Mouse (Mus musculus) right cerebral cortex, postnatal 4 days (tissue): Measurements from ENCODE around the gene Smyd1.

ENCODE experiments used
- DNase-seq: peaks from one replicate; pipeline ENCODE4 v3.0.0-alpha.2; 2022

Gene Smyd1

DNA sequence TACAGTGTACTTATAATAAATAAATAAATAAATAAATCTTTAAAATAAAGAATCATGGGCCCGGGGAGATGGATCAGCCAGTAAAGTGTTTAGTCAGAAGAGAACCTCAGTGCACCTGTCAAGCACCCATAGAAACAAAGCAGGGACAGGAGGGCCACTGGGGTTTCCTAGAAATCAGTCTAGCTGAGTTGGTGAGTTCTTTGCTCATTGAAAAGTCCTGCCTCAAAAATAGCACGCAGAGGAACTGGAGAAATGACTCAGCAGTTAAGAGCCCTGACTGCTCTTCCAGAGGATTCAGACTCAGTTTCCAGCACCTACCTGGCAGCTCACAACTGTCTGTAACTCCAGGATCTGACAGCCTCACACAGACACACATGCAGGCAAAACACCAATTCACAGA is 63.5 kb downstream of the Smyd1 start:
- no peak for DNase-seq

DNA sequence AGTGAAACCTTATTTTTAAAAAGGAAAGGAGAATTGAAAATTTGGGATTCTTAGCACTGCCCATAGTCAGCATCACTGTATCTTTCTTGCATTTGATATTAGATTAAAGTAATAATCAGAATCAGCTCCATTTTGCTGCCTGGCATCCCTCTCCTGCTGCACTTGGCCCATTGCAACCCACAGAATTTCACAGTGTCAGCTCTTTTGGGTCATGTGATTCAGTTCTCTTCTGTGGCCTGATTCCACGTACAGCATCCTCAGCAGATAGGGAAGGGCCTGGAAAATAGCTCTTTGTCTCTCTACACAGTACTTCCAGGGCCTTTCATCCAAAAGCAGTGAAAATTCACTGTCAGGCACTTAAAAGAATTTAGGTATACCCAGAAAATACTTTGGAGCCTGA is 64.7 kb downstream of the Smyd1 start:
- DNase-seq, result no peak

DNA sequence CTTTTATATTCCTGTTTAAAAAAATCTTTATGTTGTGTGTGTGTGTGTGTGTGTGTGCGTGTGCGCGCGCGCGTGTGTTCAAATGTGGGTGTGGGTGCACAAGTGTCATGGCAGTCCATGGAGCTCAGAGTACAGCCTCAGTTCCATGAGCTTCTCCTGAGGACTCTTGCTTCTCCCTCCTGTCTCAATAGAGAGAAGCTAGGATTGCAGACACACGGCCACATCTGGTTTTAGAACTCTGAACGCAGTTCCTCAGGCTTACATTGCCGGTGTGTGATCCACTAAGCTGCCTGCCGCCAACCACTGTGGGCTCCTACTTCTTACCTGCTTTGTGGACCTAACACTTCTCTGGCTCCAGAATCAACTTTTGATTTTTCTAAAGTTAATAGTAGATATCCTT is 65.9 kb downstream of the Smyd1 start:
- no peak for DNase-seq

DNA sequence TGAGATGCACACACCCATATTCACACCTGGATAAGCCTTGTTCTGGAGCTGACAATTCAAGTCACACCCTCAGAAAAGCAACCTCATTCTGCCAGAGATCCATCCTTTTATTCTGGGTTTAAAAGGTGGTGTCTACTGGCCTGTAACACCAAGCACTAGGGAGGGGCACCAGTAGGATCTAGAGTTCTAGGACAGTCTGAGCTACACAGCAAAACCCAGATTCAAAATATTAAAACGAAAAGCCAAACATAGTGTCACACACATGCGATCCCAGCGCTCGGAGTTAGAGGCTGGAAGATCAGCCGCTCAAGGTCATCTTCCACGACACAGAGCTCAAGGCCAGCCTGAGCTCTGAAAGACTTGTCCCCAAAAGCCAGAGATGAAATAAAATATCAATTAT is 67.6 kb downstream of the Smyd1 start:
- DNase-seq, result no peak

DNA sequence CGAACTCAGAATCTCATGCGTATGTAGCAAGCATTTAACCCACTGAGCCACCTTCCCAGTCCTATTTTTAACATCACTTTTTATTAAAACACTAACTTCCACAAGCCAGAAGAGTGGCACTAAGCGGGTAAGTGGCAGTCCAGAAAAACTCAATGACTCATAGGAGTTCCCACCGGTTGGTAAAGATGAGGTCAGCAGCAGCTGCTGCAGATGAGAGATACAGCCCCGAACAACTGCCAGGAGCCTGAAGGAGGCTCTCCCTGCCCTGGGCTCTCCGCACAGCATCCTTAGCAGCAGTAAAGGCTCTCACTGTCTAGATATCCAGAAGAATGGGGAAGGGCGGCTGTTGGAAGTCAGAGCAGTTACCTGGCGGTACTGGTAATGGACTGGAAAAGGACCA is 71.1 kb downstream of the Smyd1 start:
- no peak for DNase-seq

DNA sequence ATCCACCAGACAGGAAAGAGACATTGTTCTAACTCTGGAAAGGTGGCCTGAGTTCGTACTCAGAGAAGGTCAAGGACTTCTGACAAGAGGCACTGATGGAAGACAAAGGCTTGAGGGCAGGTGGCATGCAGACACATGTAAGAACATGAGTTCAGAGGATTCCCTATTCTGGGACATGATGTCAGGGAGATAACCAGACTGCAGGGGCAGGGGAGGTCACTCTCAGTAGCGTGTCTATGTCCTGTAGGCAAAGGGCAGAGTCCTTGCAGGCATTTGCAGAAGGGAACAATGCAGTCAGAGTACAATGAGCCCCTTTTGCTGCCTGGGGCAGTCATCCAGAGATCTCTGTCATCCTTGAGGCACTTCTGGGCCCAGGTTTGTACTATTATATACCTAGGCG is 72.4 kb downstream of the Smyd1 start:
- DNase-seq, result no peak

DNA sequence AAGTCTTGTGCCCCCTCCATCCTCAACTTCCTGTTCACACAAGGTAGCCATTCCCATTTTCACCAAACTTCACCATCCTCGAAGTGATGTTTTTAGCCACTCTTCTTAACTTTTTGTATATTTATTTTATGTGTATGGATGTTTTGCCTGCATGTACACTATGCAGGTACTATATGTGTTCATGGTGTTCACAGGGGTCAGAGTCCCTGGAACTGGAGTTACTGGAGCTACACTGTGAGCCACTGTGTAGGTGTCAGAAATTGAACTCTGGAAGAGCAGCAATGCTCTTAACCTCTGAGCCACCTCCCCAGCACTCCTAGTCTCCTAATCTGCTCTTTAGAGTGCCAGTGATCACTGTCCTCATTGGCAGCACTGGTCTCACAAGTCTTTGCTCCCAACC is 73.6 kb downstream of the Smyd1 start:
- no peak for DNase-seq

DNA sequence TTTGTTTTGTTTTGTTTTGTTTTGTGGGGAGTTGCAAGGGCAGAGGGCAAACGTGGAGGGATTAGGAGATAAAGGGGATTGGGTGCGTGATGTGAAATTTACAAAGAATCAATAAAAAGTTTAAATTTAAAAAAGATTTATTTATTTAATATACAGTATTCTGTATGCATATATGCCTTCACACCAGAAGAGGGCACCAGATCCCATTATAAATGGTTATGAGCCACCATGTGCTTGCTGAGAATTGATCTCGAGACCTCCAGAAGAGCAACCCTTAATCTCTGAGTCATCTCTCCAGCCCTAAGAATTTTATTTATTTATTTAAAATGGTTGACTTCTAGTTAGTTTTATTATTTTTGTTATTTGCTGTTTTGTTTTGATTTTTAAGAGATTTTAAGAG is 78.8 kb downstream of the Smyd1 start:
- no peak for DNase-seq

DNA sequence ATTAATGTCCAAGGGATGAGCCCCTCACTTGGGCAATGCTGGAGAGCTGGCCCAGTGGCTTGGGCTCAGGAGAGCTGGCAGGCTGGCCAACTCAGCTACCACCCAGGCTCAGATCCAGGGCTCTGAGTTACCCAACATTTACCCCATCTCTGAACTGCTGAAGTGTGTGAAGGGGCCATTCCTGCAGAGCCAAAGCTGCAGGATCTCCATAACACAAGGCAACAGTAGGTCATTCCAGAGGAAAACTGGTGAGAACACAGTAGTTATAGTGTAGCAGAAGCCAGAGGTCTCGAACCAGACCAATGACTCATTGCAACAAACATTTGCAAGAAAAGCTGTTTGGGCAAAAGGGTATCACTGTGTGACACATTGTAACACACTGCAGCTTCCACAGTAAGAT is 79.2 kb downstream of the Smyd1 start:
- DNase-seq, result no peak

DNA sequence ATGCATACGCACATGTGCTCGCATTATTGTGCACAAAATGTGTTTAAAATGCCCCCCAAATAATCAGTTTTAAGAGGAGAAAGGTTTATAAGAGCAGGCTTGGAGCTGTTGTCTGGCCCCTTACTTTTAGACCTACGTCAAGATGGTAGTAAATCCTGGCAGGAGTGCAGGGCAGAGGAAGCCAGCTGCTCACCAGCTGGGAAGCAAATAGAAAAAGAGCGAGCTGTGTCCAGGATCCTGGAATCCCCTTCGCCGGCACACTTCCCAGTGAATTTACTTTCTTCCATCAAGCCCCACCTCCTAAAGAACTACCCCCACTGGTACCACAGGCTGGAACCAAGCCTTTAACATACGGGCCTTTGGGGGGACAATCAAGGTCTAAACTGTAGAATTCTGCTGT is 81.2 kb downstream of the Smyd1 start:
- DNase-seq, result no peak

DNA sequence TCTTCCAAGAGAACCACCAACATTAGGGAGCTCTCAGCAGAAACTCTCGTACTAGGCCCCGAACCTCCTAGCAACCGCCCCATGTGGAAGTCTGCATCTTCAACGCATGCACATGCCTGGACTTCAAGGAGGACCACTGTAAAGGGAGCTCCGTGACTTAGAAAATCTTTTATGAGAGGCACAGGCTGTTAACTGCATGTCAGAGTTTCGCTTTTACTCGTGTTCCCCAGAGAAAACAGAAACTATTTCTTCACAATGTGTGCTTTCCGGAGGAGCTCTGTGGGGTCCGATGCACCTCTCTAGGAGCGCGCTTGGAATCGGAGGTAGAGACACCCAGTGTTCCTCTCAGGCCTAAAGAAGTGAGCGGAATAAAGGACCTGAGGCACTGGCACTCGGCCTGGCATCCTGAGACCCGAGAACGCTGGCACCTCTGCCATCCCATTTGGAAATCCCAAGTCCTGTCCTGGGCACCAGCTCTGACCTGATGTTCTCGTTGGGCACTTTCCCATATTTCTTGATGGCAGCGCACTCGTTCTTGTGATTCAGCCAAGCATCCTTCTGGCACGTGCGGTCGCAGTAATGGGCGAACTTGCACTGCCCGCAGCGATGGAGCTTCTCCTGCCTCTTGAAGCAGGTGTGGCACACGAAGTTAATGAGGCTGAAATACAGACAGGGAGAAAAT is 82.8 kb downstream of the Smyd1 start:
- DNase-seq, result no peak

DNA sequence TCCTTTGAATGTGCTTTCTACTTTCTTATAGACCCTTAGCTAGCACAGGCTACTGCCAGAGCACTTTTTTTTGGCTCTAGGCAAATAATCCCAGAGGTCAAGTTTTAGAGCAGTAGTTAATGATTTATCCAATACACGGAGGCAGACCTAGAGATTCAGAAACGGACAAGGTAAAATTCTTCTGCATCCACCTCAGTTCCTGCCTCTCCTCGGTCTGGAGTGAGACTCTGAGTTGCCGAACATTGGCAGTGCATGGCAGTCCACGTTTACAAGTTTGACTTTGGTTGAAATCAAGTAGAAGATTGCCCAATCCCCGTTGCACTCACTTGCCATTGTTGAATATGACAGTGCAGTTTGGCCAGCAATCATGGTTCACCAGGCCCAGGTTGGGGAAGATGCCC is 85.0 kb downstream of the Smyd1 start:
- DNase-seq, result no peak

DNA sequence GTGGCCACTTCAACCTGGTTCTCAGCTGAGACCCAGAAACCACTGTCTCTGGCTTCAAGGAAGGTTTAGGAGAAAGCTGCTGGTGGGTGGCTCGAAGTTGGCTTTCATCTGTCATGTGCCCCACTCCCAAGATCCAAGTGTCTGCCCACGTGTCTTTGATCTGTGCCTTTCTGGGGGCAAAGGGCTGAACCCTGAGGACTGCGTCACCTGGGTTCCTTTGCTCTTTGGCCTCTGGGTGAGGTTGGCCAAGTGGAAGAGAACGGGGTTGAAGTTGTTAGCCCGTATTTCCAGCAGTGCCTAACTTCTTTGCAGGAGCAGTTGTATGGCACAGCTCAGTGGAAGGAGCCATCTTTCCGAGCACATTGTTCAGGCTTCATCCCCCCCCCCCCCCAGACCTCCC is 85.5 kb downstream of the Smyd1 start:
- no peak for DNase-seq

DNA sequence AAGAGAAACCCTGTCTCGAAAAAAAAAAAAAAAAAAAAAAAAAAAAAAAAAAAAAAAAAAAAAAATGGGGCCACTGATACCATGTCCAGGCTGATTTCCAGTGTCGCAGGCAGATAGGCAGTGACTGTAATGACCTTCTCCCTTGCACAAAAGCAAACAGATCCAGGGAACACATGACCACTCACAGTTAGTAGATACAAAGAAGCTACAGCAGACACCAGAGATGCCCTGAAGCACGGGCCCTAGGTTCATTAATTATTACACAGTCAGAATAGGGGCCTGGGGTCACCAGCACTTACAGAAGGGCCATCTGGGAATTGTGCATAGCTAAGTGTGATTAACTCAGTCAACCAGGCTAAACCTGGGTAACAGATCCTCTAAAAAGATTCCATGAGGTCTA is 86.1 kb downstream of the Smyd1 start:
- DNase-seq, result no peak

DNA sequence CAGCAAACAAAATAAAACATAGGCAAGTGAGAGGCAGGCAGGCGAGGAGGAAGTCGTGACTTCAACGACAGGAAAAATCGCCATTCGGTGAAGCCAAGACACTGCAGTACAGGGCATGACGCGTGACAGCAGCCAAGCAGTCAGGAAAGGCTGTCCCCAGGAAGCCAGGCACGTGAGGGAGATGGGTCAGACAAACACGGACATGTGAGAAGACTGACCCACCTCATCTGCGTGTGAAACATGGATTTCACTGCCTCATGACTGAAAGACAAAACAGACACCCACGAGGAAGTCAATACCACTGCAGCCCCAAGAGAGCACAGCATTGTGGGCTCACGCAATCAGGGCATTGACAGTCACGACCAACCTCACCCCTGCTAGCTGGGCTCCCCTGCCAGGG is 86.9 kb downstream of the Smyd1 start:
- DNase-seq, result no peak

DNA sequence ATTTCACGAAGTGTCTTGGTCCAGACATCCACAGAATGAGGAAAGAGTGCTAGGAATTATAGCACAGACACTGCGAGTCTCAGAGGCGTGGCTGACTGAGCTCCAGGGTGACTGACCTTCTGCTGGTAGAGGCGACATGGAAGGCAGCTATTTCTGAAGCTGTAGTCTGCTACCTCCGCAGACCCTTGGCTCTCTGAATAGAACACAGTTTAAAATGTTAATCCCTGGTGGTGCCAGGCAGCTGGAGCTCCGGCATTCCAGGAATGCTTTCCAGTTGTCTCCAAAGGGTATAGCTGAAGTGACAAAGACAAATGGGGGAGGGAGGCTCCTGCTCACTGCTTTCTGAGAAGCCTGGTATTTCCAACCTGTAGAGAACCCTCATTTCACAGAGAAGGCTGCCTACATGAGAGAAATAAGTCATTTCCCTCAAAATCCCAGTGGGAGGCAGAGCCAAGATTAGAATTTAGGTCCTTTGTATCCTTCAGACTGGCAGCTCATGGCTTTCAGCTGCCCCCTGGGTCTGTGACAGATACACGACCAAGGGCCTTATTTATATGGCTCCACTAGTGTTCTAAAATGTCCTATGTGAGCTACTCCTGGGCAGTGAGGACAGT is 94.8 kb downstream of the Smyd1 start:
- DNase-seq, result no peak

DNA sequence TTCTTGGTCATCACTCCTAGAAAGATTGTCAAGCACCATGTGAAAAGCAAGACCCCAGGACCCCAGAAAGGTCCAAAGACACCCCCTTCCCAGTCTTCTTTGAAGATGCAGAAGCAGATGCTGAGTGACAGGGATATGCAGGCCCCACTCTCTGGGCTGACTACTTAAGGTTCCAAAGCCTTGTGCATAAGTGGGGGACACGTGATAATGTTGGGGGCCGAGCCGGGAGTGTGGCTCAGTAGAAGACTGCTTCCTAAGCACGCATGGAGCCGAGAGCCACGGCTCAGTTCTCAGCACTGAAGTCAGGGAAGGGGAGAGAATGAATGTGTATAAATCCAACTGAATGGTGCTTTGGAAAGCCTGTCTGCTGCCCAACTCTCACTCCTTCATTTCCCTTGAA is 95.5 kb downstream of the Smyd1 start:
- DNase-seq, result no peak

DNA sequence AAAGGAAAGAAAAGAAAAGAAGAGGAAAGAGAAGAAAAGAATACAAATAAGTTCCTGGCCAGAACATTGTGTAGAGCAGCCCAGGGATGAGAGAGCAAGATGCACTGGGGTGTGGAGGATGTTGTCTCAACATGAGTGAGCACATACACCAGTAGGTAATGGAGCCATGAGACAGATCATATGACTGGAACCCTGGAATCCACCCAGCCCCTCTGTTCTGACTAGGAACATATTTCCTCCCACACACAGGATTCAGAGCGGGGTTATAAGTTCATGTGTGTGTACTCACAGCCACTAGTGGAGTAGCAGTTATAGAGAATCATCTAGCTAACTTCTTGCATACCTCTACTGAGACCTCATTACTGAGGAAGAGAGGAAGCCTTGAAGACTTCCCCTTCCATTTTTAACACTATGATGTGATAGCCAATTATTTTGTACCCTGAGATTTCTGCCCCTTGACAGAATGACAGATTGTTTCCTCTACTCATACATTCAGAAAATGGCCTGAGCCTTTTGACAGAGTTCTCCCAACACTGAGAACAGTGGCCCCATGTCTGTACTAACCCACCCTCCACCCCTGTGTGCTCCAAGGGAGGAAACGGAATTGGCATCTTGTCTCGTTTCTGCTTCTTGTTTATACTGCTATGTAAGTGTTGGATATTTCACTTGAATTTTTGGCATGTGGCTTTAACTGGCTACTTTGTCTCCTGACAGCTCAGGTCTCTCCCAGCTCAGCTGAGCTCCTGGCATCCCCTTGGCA is 97.7 kb downstream of the Smyd1 start:
- DNase-seq, result no peak

DNA sequence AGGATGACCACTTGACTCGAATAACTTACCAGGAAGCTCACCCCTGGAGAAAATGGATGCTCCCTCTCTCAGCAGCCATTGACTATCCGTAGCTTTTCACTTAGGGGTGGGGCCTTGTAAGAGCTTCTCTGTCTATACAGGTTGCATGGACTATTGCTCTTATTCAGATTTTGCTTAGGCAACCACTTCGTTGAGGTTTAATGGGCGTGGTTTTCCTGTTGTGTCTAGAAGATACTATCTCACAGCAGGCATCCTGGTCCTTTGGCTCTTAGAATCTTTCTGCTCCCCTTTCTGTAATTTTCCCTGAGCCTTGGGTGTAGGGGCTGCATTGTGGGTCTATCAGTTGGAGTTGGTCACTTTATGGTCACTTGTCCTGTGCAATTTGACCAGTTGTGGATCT is 100.5 kb downstream of the Smyd1 start:
- DNase-seq, result no peak

DNA sequence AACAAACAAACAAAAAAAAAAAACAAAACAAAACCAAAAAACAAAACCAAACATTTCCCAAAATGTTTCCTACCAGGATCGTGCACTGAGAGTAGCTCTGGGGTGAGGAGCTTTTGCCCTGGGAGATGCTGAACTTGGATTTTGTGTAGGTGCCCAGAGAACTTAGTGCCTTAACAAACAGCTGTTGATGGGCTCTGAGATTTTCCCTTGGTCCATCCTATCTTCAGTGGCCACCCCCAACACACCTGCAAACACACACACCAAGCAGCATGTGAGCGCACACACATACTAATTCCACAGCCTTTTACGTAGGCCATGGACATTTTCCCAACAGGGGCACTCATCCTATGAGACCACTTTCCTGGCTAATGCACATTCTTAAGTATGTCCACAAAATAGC is 109.6 kb downstream of the Smyd1 start:
- DNase-seq, result no peak

DNA sequence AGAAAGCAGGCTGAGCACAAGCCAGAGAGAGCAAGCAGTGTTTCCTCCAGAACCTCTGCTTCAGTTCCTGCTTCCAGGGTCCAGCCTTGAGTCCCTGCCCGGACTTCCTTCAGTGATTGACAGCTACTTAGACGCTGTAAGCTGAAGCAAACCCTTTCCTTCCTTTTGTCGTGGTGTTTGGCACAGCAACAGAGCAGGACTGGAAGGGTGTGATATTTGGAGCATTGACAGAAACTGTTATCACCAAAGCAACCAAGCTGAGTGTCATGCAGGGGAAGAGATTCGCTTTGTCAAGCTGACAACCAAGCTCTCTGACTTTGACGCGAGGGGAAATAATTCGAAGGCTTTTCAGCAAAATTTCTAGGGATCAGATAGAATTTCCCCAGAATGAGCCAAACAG is 110.1 kb downstream of the Smyd1 start:
- DNase-seq, result no peak

DNA sequence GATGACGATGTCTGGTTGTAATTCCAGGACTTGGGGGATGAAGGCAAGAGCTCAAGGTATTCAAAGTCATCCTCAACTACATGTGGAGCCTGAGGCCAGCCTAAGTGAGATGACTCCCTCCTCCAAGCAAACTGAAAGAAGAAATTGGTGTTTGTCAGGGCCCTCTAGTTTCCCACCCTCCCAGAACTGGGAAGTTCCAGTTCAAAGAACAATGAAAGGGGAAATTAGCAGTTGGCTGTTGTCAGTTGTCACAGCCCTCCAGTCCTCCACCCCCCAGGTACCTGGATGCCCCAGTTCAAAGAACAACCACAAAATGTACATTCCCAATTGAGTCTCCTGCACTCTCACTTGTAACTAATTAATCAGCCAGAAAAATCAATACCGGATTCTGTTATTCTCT is 113.3 kb downstream of the Smyd1 start:
- no peak for DNase-seq

DNA sequence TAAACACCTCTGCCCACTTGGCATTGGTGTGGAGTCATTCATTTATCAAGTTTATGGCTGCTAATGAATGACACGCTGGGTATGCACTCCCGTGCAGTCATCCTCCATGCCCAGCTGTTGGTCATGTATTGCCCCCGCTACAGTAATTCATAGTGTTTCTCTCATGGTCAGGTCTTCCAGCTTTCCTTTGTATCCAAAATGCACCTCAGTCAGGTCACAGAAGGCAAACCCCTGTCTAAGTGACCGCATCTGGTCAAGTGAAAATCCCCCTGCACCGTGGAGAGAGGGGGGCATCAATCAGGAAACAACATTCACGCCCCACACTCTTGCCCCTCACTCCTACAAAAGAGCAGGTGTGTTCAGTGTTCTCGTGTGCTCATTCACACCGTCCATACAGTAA is 117.9 kb downstream of the Smyd1 start:
- DNase-seq, result no peak

DNA sequence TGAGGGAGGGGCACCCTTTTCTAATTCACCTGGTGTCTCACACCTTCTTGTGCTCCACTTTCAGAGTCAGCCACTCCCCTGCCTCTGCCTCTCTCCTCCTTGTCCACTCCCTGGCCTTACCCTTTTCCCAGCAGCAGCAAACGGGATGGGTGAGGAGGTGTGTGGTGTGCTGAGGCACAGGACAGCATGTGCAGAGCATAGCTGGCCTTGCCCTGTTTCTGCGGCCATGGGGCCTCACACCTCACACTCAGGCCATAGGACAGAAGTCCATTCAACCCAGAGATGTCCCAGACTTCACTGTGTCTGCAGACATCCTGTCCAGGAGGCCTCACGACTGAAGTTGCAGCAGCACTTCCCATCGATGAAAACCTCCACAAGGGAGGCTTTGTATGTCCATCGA is 118.4 kb downstream of the Smyd1 start:
- DNase-seq, result no peak

DNA sequence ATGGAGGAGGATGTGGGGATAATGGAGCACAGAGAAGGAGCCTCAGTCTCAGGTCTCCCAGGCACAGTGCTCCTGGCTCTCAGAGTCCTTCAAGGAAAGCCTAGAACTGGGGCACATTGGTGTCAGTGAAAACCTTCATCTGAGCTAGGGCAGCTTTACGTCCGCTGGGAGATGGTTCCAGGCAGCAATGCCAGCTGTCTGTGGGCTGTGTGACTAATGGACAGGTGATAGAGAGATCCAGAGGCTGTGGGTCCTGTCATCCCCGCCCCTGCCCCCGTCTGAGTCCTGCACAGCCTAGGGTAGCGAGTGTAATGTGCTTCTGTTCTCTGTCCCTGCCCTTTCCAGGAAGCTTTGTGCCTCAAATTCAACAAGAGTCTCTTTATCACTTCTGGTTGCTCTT is 120.1 kb downstream of the Smyd1 start:
- no peak for DNase-seq
